Mouse (Mus musculus) G1E-ER4 (cell line): ENCODE data around the gene Rnf187. TPM values are rescaled to one million over a fixed set of nuclear protein-coding genes. Genes with fewer than 3 reads are reported as not detected.

ENCODE experiments used
- GATA1 ChIP-seq: IDR thresholded peaks from one replicate; pipeline ENCODE4 v1.8.0; 2012; ENCODE audit warnings: low read length, inconsistent platforms
- polyA plus RNA-seq: library from polyadenylated mRNA; stranded (reverse); fragments of >175 nt; gene quantifications from 2 replicates; pipeline ENCODE4 v1.2.3, GENCODE M21; 2012

Rnf187 gene
- polyA plus RNA-seq: 434 and 543 TPM in 2 replicates

DNA sequence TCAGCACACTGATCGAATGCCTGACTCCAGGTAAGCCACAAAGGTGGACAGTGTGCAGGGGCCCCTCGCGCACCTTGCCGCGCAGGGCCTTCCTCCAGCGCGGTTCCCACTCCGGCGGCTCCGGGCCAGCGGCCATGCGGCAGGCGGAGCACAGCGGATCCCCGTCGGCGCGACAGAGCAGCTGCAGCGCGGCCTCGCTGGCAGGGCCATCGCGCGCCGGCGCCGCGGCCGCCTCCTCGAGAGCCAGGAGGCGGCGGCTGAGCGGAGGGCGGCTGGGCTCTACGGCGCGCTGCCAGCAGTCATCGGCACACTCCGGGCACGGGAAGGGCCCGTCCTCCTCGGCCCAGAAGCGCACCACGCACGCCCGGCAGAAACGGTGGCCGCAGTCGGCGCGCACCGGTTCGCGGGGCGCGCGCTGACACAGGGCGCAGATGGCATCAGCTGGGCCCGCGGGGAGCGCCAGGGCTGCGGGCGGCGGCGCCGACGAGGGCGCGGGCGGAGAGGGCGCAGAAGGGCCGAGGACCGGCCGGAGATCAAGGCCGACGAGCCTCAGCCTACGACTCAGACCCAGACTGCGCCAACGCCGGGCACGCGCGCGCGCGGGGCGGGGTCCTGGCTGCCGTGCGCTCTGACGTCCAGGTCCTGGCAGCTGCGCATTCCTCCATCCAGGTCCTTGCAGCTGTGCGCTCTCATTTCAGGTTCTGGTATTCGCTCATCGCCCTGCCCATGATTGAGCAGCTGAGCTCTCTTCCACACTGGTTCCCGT, at the start of gene Rnf187:
Gene Rnf187, minus strand, starts transcription at position 595 of the 766 bp plus-strand sequence.
- TF ChIP-seq GATA1: no peak

DNA sequence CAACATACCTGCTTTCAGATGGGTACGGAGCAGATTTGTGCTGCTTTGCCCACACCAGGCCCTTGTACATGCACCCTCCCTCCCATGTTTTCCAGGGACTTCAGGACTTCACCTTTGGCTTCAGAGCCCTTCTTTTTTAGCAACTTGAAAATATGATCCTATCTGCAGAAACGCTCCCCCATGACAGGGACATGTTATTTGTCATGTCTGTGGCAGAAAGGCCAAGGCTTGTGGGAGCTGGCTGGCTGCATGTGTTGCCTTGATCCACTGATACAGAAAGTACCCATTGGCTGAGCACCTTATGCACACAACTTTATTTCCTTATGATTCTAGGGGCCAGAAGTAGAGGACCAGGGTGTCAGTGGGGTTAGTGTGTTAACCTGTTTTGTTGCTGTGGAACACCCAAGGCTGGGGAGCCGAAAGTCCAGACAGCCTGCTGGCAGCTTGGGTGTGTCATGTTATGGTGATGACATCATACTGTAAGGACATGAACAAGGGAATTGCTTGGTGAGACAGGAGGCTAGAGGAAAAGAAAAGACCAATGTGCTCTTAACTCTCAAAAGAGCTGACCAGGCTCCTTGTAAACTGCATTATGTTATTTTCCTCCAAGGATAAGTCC, 46.7 kb upstream of the Rnf187 start:
- TF ChIP-seq GATA1: no peak

DNA sequence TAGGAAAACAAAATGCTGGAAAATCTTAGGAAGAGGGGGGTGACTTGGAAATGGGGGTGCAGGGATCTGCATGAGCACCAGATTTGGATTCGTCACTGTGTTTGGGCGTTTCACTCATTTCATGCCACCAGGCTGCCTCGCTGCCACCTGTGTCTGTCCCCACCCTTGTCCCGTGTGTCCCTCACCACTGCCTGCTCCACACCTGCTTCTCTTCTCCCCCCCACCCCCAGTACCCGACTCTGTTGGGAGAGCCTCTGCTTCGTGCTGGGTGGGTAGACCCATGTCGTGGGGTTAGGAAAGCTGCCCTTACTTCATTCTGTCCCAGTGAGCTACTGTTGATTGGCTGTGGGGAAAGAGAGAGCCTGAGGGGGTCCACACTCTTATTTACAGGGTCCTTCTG, 45.9 kb upstream of the Rnf187 start:
- no peak for TF ChIP-seq GATA1

DNA sequence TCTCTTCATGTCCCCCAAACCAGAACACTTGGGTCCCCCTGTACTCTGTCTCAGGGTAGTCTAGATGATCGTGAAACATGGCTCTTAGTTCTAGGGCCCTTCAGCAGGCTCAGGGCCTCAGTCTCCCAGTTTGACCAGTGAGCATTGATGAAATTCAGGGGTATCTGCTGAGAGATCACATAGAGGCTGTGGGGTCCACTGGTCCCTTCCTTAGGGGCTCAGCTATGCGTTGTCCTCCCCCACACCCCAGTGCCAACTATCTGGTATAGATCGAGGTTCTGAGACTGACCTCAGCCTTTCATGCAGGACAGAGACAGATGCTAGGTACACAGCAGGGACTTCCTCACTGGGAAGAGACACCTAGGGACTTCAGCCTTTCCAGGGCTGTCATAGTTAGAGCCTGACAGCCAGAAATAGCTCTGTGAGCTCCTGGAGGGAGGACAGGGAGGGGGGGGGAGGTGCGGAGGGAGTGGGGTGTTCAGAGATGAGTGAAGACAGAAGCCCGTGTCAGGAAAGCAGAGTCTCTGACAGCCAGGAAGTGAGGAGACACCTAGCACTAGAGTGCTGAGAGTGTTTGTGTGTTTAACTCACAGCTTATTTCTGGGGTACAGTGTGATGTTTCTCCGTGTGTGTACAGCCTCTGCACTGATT, 45.1 kb upstream of the Rnf187 start:
- no peak for TF ChIP-seq GATA1

DNA sequence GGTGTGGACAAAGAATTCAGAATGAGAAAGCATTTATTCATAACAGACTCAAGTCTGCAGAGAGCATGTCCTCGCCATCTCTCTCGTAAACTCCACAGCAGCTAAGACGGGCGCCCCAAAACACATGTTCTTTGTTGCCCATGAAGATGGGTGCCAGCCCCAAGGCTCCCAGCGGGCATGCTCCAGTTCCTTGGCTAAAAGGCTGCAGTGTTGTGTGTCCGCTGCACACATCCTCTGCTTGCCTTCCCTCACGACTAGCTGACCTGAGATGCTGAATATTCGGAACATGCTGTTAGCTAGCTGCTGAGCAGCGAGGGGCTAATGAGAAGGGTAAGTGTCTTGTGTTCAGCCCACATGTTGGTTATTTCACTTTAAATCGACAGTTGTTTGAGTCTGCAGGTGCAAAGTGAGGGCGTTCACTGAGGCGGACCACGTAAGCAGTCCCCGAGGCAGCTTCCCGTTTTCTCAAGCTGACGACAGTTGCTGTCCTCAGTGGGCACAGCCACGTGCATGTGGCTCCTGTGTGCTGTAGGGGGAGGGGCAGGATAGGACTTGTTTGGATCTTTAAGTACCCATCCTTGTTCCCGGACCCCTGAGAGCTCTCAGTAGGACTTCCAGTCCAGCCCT, 43.9 kb upstream of the Rnf187 start:
- TF ChIP-seq GATA1: no peak

DNA sequence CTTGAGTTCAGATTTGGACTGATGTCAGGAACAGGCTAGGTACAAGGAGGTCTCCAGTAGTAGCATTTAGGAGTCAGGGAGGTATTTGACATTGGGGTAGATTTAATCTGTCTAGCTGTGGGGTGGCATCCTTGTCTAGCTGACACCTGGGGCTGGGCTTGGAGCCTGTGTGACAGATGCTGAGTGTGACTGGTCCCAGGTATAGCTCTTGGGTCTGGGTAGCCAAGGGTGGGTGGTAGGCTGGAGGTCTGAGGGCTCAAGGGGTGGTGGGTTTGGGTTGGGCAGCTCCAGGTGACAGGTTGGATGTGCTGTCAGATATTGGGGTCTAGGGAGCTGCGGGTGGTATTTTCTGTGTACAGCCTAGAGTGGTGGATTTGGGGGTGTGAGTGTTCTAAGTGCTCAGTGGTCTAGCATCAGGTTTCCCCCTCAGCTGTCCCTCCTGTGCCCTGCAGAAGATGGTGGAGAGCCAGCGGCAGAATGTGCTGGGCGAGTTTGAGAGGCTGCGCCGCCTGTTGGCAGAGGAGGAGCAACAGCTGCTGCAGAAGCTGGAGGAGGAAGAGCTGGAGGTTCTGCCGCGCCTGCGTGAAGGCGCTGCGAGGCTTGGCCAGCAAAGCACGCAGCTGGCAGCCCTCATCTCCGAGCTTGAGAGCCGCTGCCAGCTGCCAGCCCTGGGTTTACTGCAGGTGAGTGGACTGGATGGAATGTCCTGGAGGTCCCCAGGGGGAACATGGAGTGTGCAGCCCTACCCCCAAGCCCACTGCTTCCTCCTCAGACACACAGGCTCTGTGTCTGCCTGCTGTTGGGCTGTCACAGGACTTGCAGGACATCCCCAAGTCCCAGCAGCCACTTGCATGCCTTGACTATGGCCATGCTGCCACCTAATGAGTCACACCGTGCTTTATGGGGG, 43.1 kb upstream of the Rnf187 start:
- TF ChIP-seq GATA1: no peak

DNA sequence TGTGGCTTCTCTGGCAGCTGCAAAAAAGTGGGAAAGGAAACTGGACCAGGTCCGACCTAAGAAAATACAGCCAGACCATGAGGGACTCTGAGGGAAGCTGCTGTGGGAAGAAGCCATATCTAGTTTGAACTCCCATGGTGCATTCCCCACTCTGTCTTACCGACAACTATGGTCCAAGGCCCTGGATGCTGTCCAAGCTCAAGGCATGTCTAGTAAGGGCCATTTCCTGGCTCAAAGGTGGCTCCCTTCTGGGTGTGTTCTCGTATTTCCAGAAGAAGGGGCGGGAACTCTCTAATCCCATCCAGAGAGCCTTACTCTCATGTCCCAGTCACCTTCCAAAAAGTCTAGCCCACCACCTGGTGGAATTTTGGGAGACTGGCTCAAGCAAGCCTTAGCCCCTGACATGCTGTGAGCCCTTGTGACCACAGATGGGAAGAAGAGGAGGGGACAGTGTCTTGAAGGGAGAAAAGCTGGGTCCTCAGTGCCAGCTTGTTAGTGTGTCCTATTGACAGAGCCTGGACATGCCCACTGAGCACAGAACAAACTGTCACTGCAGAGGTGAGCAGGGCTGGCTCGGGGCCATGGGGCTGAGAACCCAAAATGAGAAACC, 41.8 kb upstream of the Rnf187 start:
- TF ChIP-seq GATA1: no peak

DNA sequence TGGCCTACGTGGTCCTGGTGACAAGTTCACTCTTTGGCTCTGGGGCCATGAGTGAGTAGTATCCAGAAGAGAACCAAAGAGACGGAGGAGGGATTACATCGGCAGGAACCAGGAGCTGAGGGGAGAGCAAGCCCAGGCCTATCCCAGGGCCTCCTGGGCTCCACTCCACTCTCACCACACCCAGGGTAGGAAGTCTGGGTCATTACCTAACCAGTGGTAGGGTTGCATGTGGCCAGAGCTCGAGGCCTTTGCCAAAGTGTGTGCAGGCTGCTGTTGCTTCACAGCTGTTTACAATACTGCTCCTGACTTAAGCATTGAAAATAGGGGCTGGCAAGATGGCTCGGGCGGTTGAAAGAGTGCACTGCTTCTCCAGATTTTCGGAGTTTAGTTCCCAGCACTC, 40.9 kb upstream of the Rnf187 start:
- TF ChIP-seq GATA1: no peak

DNA sequence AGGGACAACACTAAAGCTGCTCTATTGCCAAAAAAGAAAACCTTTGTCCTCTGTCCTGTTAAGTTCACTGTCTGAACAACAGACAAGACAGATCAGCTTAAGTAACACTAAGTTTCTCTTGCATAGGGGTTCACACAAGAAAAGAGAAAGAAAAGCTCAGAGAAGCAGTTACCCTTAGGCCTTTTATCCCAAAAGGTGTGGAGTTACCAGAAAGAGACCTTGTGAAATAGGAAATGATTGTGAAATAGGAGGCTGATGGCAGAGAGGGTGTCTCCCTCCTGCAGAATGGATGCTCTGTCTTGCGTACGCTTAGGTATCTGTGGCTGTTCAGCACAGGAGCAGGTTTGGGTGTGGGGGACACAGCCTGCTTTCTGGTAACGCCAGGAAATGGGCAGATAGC, 40.5 kb upstream of the Rnf187 start:
- TF ChIP-seq GATA1: no peak

DNA sequence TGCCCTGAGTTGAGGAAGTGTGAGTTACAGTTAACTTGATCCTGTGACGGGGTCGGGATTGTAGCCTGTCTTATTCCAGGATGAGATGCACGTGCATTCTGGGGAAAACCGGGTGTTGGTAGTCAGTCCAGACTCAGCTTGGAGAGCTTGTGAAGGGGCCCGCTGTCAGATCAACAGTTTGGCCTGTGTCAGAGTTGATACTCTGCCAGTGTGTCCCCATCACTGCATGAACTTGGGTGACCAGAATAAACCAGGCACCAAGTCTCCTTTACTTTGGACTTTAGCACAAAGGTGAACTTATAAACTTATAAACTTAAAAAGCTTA, 40.0 kb upstream of the Rnf187 start:
- TF ChIP-seq GATA1: no peak

DNA sequence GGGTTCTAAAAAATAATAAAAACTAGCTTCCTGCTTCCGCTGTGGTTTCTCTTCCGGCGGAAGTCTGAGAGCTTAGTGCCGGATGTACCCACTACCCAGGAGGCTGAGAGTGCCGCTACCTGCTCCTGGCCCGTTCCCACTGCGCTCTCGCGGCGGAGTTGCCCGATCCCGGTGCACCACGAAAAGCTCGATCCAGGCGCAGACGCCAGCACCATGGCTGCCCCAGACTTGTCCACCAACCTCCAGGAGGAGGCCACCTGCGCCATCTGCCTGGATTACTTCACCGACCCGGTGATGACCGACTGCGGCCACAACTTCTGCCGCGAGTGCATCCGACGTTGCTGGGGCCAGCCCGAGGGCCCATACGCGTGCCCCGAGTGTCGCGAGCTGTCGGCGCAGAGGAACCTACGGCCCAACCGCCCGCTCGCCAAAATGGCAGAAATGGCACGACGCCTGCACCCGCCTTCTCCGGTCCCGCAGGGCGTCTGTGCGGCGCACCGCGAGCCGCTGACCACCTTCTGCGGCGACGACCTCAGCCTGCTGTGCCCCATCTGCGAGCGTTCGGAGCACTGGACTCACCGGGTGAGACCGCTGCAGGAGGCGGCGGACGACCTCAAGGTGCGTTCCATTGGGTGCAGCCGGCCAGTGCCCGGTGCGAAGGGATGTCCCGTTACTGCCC, 39.5 kb upstream of the Rnf187 start, which contains the start of gene Trim11:
Gene Trim11, plus strand, starts transcription at position 67 of the 679 bp plus-strand sequence.
- TF ChIP-seq GATA1: no peak

DNA sequence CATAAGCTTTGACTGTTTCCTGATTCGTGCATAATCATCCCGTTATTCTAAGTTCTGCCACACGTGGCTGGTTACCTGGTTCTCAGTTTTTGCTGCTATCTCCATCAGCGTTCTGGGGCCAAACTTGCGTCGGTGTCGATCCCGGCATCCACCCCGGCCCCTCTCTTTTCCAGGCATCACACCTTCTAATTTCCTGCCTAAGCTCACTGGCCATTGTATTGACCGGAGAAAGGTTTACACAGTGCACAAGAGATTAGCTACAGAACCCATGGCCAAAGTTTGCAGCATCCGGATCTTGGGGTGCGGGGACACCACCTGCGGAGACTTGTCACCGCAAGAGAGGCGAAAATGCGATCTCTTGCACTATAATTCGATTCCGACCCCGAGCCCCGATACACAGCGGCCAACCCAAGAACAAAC, 38.9 kb upstream of the Rnf187 start:
- no peak for TF ChIP-seq GATA1

DNA sequence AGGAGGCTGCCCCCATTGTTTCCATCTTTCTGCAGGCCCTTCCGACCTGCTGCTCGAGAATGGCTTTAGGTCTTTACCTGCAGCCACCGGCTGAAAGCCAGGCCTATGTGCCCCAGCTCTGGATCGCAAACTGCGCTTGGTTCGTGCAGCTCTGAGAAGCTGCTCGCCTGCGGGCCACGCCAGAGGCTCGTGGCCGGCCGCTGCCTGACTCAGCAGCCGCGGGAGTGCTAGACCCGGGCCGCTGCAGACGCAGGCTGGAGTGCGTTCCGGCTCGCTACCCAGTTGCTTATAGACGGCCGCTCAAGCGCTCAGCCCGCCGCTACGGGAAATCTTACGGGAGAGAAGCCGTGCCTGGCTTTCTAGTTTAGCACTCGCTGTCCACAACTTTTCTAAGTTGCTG, 38.4 kb upstream of the Rnf187 start:
- TF ChIP-seq GATA1: no peak

DNA sequence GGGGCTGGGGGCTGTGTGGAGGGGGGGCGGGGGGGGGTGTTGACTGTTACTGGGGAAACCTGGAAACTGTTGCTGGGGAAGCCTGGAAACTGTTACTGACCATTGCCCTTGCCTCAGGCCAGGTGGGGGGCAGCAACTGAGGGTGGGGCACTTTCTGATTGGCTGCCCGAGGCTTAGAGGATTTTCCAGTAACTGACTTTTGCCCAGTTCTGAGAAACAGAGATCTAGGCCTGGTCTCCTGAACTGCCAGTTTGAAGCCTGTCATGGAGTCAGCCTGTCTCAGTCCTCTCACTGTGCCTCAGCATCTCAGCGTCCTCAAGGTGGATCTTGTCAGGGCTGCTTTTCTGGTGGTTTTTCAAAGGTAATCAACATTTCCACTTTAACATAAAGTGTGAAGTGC, 35.7 kb upstream of the Rnf187 start:
- TF ChIP-seq GATA1: no peak
